Mouse (Mus musculus) midbrain, embryonic 14.5 days (tissue): ENCODE measurements around the gene Kif13a. TPM values are rescaled to one million over a fixed set of nuclear protein-coding genes. Genes with fewer than 3 reads are reported as not detected.

Source experiments
- ATAC-seq: fragments of 200-750 bp; cut with Nextera tagmentation; 2 replicates; pipeline ENCODE4 v1.8.0; 2017; ENCODE audit warnings: moderate number of reproducible peaks, moderate library complexity; ENCODE audit not compliant: low FRiP score, low TSS enrichment
- DNase-seq: peaks from one replicate; pipeline ENCODE4 v3.0.0-alpha.2; 2015
- H3K27ac ChIP-seq: fragments of 300-500 bp; sonication (generic); replicated peaks from 2 replicates; pipeline ENCODE4 v1.5.1; 2014; ENCODE audit warnings: mild to moderate bottlenecking, low read depth, low read length, moderate library complexity
- H3K27me3 ChIP-seq: fragments of 300-500 bp; sonication (generic); 2 replicates; pipeline ENCODE4 v1.6.1; 2014; ENCODE audit warnings: low read length, control low read depth, mixed read lengths; ENCODE audit not compliant: control insufficient read depth, insufficient read depth
- H3K36me3 ChIP-seq: fragments of 300-500 bp; sonication (generic); 2 replicates; pipeline ENCODE4 v1.6.1; 2014; ENCODE audit warnings: low read length, control low read depth; ENCODE audit not compliant: control insufficient read depth, insufficient read depth
- H3K4me1 ChIP-seq: fragments of 300-500 bp; sonication (generic); 2 replicates; pipeline ENCODE4 v1.6.1; 2014; ENCODE audit warnings: mild to moderate bottlenecking, antibody characterized with exemption, low read length, control low read depth; ENCODE audit not compliant: control insufficient read depth, insufficient read depth
- H3K4me2 ChIP-seq: fragments of 300-500 bp; sonication (generic); 2 replicates; pipeline ENCODE4 v1.6.1; 2014; ENCODE audit warnings: mild to moderate bottlenecking, low read length, moderate library complexity
- H3K4me3 ChIP-seq: fragments of 300-500 bp; sonication (generic); replicated peaks from 2 replicates; pipeline ENCODE4 v1.5.1; 2014; ENCODE audit warnings: low read depth, low read length
- H3K9ac ChIP-seq: fragments of 300-500 bp; sonication (generic); replicated peaks from 2 replicates; pipeline ENCODE4 v1.6.1; 2014; ENCODE audit warnings: mild to moderate bottlenecking, low read length, moderate library complexity
- H3K9me3 ChIP-seq: fragments of 300-500 bp; sonication (generic); 2 replicates; pipeline ENCODE4 v1.6.1; 2016; ENCODE audit warnings: low read length, control low read depth, mixed read lengths; ENCODE audit not compliant: control insufficient read depth
- WGBS: fragments of 180-500 bp; shearing (Covaris S2); extraction: QIAGEN DNeasy Blood & Tissue Kit; methylation state at CpG from one replicate; pipeline ENCODE4 v1.1.7; 2014; 5-methylcytosine and 5-hydroxymethylcytosine counted together
- polyA plus RNA-seq: library from polyadenylated mRNA; unstranded; fragments of >200 nt; fragmentation: Nextera tagmentation; extraction: Ambion mirVana; gene quantifications from 2 replicates; pipeline ENCODE4 v1.2.1, GENCODE M21; 2014

The Kif13a gene
- polyA plus RNA-seq, 1 experiment from 2014 or later: 14.2 TPM

DNA sequence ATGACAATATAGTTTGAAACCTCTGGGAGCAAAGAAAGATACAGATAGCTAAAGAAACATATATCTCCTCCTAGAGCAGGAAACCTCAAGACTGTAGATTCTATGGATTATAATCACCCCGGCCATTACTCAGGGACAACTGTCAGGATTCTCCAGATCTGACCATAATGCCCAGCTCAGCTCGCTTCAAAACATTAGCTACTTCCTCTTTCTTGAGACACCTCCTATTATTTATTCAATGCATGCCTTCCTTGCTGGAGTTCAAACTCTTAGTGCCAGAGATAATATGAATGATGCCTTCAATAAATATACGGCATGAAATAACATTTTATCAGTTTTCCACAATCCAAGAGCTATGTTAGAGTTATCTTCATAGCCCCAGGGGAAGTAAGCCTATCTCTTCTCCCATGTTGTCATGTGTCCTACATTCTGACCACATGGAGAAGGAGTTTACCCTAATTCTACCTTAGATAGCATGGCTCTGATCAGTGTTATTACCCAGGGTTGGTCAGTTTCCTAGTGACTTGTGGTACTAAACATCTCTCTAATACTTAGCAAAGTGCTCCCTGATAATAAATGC is 66.4 kb downstream of the Kif13a start:
- Histone ChIP-seq H3K27ac (no peak overlapping the region), H3K36me3 (no peaks in the 10 kb centered on the region), H3K4me3 (no peak overlapping the region), H3K9me3 (no peaks in the 10 kb centered on the region), H3K9ac (no peak overlapping the region), H3K4me2 (no peak overlapping the region), H3K4me1 (no peaks in the 10 kb centered on the region), H3K27me3 (no peaks in the 10 kb centered on the region)
- ATAC-seq: no peak
- WGBS: 91% methylated on average over 3 of the region's 3 CpGs
- no peak for DNase-seq

DNA sequence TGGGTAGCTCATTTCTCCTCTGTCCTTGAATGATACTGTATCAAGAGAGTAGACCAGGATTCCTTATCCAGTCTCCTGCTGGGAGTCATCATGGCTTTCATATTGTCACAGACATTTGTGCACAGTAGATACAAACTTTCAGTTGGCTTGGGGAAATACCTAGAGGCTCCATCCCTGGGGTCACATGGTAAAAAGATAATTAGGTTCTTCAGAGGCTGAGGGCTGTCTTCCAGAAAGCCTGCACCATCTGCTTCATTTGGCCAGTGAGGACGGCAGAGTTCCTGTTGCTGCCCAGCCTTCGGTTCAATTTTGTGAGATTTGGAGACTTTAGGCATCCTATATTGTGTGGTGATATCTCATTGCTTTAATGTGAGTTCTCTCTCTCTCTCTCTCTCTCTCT is 69.8 kb downstream of the Kif13a start:
- Histone ChIP-seq H3K27me3 (no peaks in the 10 kb centered on the region), H3K9ac (no peak overlapping the region), H3K27ac (no peak overlapping the region), H3K9me3 (no peaks in the 10 kb centered on the region), H3K36me3 (no peaks in the 10 kb centered on the region), H3K4me1 (no peaks in the 10 kb centered on the region), H3K4me3 (no peak overlapping the region), H3K4me2 (no peak overlapping the region)
- WGBS: 73% methylated on average over 2 of the region's 2 CpGs
- no peak for ATAC-seq
- no peak for DNase-seq

DNA sequence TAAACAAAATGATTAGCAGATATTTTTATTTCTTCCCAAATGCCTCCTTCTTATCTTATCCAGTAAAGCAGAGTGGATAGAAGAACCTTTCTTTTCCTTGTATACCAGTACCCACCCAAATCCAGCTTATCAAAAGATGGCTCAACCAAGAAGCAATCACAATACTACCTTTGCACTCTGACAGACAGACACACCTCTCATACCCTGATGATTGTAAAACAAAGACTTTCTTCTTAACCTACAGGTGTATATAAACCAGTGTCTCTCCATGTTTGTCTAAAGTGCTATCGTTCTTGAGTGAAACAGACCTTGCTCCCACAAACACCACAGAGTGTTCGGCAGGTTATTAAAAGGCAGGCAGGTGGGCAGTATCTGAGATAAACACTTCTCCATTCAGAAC is 70.5 kb downstream of the Kif13a start:
- Histone ChIP-seq H3K36me3 (no peaks in the 10 kb centered on the region), H3K27me3 (no peaks in the 10 kb centered on the region), H3K4me2 (no peak overlapping the region), H3K27ac (no peak overlapping the region), H3K9me3 (no peaks in the 10 kb centered on the region), H3K4me3 (no peak overlapping the region), H3K9ac (no peak overlapping the region), H3K4me1 (no peaks in the 10 kb centered on the region)
- DNase-seq (no peak), ATAC-seq (no peak)
- WGBS: 94% methylated on average over 2 of the region's 2 CpGs

DNA sequence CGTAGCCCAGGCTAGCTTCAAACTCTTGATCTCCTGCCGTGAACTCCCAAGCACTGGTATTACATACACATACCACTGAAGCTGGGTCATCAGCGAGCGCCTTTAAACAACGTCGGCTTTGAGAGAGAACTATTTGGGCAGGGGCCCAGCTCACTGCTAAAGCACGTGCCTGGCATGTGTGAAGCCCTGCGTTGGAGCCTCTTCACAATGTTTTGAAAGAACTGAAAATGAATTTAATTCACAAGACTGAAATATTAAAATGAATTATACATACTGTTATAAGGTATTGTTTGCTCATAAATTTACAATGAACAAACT is 70.9 kb downstream of the Kif13a start:
- ATAC-seq (no peak), DNase-seq (no peak)
- H3K4me3 ChIP-seq: no peak overlapping the region
- no peaks in the 10 kb centered on the region for H3K27me3 ChIP-seq
- no peak overlapping the region for H3K27ac ChIP-seq
- WGBS: 90% methylated on average over 8 of the region's 8 CpGs
- no peak overlapping the region for H3K4me2 ChIP-seq
- H3K9ac ChIP-seq: no peak overlapping the region
- no peaks in the 10 kb centered on the region for H3K4me1 ChIP-seq
- H3K9me3 ChIP-seq: no peaks in the 10 kb centered on the region
- H3K36me3 ChIP-seq: no peaks in the 10 kb centered on the region

DNA sequence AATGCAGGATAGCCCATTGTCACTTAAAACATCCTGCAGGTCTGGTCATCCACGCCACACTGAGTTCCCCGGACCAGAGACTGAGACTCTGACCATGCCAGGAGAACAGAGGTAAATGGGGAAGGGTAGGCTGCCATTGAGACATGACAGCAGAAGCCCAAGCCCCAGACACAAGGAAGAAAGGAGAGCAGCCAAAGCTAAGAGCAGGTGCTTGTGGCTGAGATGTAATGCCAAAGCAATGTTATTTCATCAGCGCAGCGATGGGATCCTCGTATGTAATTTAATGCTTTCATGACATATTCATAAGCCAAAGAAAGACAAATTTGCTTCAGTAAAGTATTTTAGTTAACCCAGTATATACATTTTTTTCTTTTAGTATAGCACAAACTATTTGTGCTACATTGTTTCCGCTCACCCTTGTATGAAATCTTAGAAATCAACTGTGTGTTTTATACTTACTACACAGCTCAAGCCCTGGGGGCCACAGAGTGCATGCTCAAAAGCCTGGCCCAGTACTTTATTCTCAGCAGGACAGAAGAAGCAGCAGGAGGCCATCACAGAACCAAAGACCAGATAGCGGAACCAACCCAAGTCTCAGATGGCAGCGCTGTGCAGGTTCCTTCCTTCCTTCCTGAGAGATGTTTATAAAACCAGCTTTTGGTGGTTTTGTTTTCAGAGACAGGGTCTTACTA is 71.4 kb downstream of the Kif13a start:
- no peaks in the 10 kb centered on the region for H3K4me1 ChIP-seq
- H3K27me3 ChIP-seq: no peaks in the 10 kb centered on the region
- ATAC-seq (no peak), DNase-seq (no peak)
- H3K4me2 ChIP-seq: no peak overlapping the region
- no peaks in the 10 kb centered on the region for H3K9me3 ChIP-seq
- no peak overlapping the region for H3K4me3 ChIP-seq
- H3K9ac ChIP-seq: no peak overlapping the region
- no peak overlapping the region for H3K27ac ChIP-seq
- 89% methylated on average over 8 of the region's 8 CpGs for WGBS
- H3K36me3 ChIP-seq: no peaks in the 10 kb centered on the region

DNA sequence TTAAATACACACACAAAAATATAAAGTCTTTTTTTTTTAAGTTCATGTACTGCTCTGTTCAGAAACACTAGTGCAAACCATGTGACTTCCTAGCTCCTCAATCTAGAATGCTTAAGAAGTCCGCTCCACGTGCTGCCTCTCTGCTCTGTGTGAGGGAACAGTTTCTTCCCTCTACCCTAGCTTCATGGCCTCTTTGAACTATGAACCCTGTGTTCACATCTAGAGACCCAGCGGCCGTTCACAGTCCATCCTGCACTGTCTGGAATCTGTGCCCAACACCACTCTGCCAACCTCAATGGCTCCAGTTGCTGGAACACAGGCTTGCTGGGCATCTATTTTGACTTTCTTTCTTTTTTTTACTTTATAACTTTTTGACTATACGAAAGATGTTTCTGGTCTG is 75.2 kb downstream of the Kif13a start:
- H3K4me3 ChIP-seq: no peak overlapping the region
- no peaks in the 10 kb centered on the region for H3K9me3 ChIP-seq
- H3K4me2 ChIP-seq: no peak overlapping the region
- no peak overlapping the region for H3K27ac ChIP-seq
- H3K9ac ChIP-seq: no peak overlapping the region
- DNase-seq (no peak), ATAC-seq (no peak)
- H3K4me1 ChIP-seq: no peaks in the 10 kb centered on the region
- H3K36me3 ChIP-seq: no peaks in the 10 kb centered on the region
- H3K27me3 ChIP-seq: no peaks in the 10 kb centered on the region
- WGBS: 95% methylated on average over 5 of the region's 5 CpGs

DNA sequence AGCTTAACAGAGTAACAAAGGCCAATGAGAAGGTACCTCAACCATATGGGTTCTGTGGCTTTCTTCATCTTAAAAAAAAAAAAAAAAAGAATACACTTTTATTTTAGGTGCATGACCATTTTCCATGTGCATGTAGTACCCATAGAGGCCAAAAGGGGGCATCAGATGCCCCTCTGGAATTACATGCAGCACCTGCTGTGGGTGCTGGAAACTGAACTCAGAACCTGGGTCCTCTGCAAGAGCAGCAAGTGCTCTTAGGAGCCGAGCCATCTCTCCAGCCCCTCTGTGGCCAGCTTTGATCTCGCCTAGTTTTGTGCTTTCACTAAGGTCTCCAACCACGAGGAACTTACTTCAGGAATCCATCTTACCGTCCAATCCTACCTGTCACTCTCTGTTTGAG is 77.2 kb downstream of the Kif13a start:
- no peak overlapping the region for H3K9ac ChIP-seq
- ATAC-seq: no peak
- WGBS: over 99% methylated on average over 4 of the region's 4 CpGs
- H3K4me3 ChIP-seq: no peak overlapping the region
- H3K27me3 ChIP-seq: no peaks in the 10 kb centered on the region
- no peak for DNase-seq
- H3K4me2 ChIP-seq: no peak overlapping the region
- H3K9me3 ChIP-seq: no peaks in the 10 kb centered on the region
- no peak overlapping the region for H3K27ac ChIP-seq
- H3K4me1 ChIP-seq: no peaks in the 10 kb centered on the region
- H3K36me3 ChIP-seq: no peaks in the 10 kb centered on the region

DNA sequence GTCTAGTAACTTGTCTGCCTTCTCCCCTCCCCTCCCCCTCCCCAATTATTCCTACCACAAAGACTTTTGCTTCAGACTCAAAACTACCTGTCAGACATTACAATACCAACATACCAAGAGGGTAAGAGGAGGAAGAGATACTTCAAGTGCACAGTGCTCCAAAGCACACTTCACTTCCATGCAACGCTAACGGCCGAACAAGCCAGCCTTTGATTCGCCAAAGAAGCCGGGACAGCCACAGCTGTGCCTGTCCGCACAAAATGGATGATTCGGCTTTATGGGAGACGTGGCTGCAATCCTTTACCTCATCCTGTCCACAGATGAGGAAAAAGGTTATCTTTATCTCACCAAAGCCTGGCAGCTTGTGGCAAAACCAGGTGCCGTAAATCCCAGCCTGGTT is 84.2 kb downstream of the Kif13a start:
- no peaks in the 10 kb centered on the region for H3K27me3 ChIP-seq

DNA sequence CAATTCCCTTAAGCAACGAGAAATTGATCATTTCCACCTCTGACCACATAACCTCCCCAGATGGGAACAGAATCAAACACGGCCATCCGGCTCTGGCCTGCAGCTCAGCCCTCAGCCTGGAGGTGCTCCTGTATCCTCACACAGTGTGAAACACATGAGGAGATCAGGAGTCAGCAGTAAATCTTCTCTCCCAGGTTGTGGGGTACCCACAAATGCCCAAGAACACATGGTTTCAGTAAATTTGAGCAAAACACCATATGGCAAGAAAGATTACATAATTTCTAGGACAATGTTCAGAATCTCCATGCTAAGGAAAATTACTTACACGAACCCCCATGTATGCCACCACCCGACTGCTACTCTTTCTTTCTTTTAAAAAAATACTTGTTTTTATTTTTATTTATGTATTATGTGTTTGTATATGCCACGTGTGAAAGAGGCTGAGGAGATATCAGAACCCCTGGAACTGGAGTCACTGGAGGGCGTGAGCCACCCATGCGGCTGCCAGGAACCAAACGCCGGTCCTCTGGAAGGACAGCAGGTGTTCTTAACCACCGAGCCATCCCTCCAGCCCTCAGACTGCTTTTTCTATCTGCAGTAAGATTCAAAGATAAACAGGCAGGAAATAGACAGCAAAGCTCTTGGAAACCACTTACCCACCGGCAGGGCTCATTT is 85.0 kb downstream of the Kif13a start:
- Histone ChIP-seq H3K4me1 (peaks cover 2% of the 10 kb centered on the region), H3K27me3 (no peaks in the 10 kb centered on the region), H3K27ac (no peak overlapping the region), H3K4me3 (no peak overlapping the region), H3K9ac (no peak overlapping the region), H3K36me3 (no peaks in the 10 kb centered on the region), H3K9me3 (no peaks in the 10 kb centered on the region), H3K4me2 (no peak overlapping the region)
- no peak for DNase-seq
- 89% methylated on average over 12 of the region's 12 CpGs for whole genome bisulfite sequencing
- no peak for ATAC-seq

More for the DNA sequence above, 84.2 kb downstream of the Kif13a start:
- DNase-seq (no peak), ATAC-seq (no peak)
- H3K9ac ChIP-seq: no peak overlapping the region
- no peaks in the 10 kb centered on the region for H3K9me3 ChIP-seq
- H3K27ac ChIP-seq: no peak overlapping the region
- no peak overlapping the region for H3K4me2 ChIP-seq
- H3K36me3 ChIP-seq: no peaks in the 10 kb centered on the region
- no peak overlapping the region for H3K4me3 ChIP-seq
- WGBS: 95% methylated on average over 9 of the region's 9 CpGs
- no peaks in the 10 kb centered on the region for H3K4me1 ChIP-seq
